Mouse (Mus musculus) brown adipose tissue, adult 24 weeks (tissue): ENCODE measurements around the gene Manba. TPM values are rescaled to one million over a fixed set of nuclear protein-coding genes. Genes with fewer than 3 reads are reported as not detected.
"Not testable (repeated sequence)": the region's sequence is repeated elsewhere in the genome, so short reads cannot be mapped to it uniquely, and the experiment has no call there.

Source experiments
- H3K27ac ChIP-seq: fragments of 200-500 bp; replicated peaks from 2 replicates; pipeline ENCODE4 v1.5.1; 2012; ENCODE audit warnings: low read depth, mild to moderate bottlenecking, low read length
- H3K4me1 ChIP-seq: fragments of 200-500 bp; 2 replicates; pipeline ENCODE4 v1.6.1; 2012; ENCODE audit warnings: low read length, mixed read lengths; ENCODE audit not compliant: control insufficient read depth, insufficient read depth, insufficient read length
- H3K4me3 ChIP-seq: fragments of 200-500 bp; 2 replicates; pipeline ENCODE4 v1.5.1; 2012; ENCODE audit warnings: low read depth, mild to moderate bottlenecking, low read length, moderate library complexity; ENCODE audit not compliant: insufficient read depth
- polyA plus RNA-seq: library from polyadenylated mRNA; stranded (reverse); fragments of >200 nt; gene quantifications from 2 replicates; pipeline ENCODE4 v1.2.4, GENCODE M21; 2012; ENCODE audit not compliant: missing spikeins, insufficient read depth, insufficient read length

Gene Manba
- polyA plus RNA-seq, 1 experiment, result 8.8 TPM

GRCm38 (mm10) chr3:135505916-135506482, 20.6 kb downstream of the Manba start:
- no peak overlapping the region for H3K27ac ChIP-seq
- no peaks in the 10 kb centered on the region for H3K4me1 ChIP-seq
- H3K4me3 ChIP-seq, result no peak overlapping the region

DNA sequence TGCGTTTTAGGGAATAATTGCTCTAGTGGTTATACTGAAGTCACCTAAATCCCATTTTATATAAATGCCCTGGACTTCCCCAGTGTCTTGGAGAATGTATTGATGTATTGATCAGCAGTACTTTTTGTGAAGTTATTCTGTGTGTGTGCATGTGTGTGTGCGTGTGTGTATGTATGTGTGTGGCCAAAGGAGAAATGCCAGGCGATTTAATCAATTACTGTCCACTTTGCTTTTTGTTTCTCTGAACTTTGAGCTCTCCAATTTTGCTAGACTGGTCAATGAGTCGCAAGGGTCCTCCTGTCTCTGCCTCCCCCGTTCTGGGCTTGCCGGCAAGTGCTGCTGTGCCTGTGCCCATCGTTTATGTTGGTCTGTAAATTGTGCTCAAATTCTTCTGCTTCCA, 22.1 kb downstream of the Manba start:
- Histone ChIP-seq H3K4me1 (no peaks in the 10 kb centered on the region), H3K27ac (no peak overlapping the region), H3K4me3 (no peak overlapping the region)

GRCm38 (mm10) chr3:135508191-135508590, 22.8 kb downstream of the Manba start:
- no peaks in the 10 kb centered on the region for H3K4me1 ChIP-seq
- H3K4me3 ChIP-seq, result no peak overlapping the region
- H3K27ac ChIP-seq, result no peak overlapping the region

- Histone ChIP-seq H3K4me3 (no peak overlapping the region), H3K27ac (no peak overlapping the region), H3K4me1 (peaks cover 4% of the 10 kb centered on the region)
Observed at GRCm38 (mm10) chr3:135510372-135510771, 25.0 kb downstream of the Manba start.

- Histone ChIP-seq H3K27ac (no peak overlapping the region), H3K4me1 (peaks cover 4% of the 10 kb centered on the region), H3K4me3 (no peak overlapping the region)
Observed at GRCm38 (mm10) chr3:135511683-135512082, 26.3 kb downstream of the Manba start.

- Histone ChIP-seq H3K4me3 (no peak overlapping the region), H3K4me1 (peaks cover 4% of the 10 kb centered on the region), H3K27ac (0 out of 2 replicates have a peak overlapping the region, but pooled peaks have one; percentile 13)
Observed at GRCm38 (mm10) chr3:135513270-135513669, 27.9 kb downstream of the Manba start.

GRCm38 (mm10) chr3:135513800-135514425, 28.5 kb downstream of the Manba start:
- H3K27ac ChIP-seq, result peak overlapping the region; percentile 53
- H3K4me3 ChIP-seq, result no peak overlapping the region
- H3K4me1 ChIP-seq, result peaks cover 4% of the 10 kb centered on the region

DNA sequence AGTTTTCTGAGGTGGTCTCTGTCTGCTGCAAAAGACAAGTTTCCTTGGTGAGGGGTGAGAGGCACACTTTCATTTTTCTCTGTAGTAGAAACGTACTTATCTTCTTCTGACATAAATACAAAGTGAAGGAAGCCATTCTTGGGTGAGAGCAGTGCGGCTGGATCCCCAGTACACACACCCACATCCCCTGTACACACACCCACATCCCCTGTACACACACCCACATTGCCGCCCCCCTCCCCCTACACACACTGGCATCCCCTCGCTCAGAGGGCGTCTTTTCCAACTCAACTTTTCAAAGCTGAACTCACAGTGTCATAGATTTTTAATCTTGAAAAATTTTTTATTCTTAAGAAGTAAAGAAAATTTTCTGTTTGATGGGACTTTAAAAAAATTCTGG, 29.8 kb downstream of the Manba start:
- H3K27ac ChIP-seq, result no peak overlapping the region
- peaks cover 4% of the 10 kb centered on the region for H3K4me1 ChIP-seq
- no peak overlapping the region for H3K4me3 ChIP-seq

GRCm38 (mm10) chr3:135516891-135517290, 31.5 kb downstream of the Manba start:
- H3K27ac ChIP-seq, result no peak overlapping the region; the same call in 1 of the 2 replicates
- peaks cover 13% of the 10 kb centered on the region for H3K4me1 ChIP-seq
- no peak overlapping the region for H3K4me3 ChIP-seq

DNA sequence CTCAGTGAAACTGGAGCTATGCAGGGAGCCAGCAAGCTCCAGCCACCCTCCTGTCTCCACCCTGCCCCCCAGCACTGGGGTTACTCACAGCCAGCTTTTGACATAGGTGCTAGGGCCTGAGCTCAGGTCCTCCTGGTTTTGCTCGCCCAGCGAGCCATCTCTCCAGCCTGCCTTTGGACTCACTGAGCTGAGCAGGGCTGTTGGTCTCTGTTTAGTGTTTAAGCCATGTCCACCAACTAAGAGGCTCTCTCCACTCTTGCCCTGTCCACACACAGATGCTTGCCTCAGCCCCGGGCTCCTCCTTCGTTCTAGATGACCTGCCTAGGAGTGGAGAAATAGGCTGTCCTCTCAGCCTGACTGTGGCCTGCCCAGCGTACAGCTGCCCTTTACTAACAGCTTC, 33.5 kb downstream of the Manba start:
- Histone ChIP-seq H3K4me1 (peaks cover 18% of the 10 kb centered on the region; the same call in 1 of the 2 replicates), H3K4me3 (no peak overlapping the region), H3K27ac (no peak overlapping the region)

GRCm38 (mm10) chr3:135519584-135519983, 34.2 kb downstream of the Manba start:
- no peak overlapping the region for H3K4me3 ChIP-seq
- H3K27ac ChIP-seq, result no peak overlapping the region
- peaks cover 14% of the 10 kb centered on the region; the same call in 1 of the 2 replicates for H3K4me1 ChIP-seq

DNA sequence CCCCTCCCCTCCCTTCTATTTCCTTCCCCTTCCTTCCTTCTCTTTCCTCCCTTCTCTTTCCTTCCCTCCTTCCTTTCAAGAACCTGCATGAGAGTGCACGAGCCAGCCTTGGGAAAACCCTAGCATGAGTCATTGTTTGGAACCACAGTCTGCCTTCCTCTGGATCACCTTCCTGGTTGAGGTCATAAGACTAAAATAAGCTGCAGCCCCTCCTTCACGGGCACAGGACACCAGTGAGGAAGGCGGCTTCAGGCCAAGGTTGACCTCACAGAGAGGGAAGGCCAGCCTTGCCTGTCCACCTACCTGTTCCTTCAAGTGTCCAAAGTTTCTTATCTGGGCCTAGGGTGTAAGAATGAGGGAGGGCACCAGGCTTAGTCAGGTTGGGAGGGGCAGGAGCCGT, 36.6 kb downstream of the Manba start:
- Histone ChIP-seq H3K4me3 (peak overlapping the region; percentile 15), H3K4me1 (peaks cover 14% of the 10 kb centered on the region; the same call in 1 of the 2 replicates), H3K27ac (peak overlapping the region; percentile 94)

GRCm38 (mm10) chr3:135522618-135523355, 37.4 kb downstream of the Manba start:
- peak overlapping the region; percentile 94 for H3K27ac ChIP-seq
- peaks cover 14% of the 10 kb centered on the region; the same call in 1 of the 2 replicates for H3K4me1 ChIP-seq
- H3K4me3 ChIP-seq, result peak overlapping the region; percentile 15

DNA sequence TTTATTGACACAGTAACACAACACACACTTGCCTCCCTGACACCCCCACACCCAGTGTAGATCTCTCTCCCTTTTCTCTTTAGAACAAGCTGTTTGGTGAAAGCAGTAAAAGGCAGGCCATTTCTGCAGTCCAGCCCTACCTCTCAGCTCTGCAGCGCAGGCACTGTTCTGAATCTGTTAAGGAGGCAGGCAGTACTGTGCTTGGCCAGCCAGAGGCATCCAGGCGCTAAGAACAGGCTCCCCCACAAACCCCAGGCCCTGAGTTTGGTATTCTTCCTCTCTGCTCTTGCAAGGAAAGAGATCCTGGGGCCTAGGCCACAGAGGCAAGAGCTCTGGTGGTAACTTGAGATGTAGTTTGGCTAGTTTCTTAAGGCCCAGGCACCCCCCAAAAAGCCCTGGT, 39.5 kb downstream of the Manba start:
- H3K4me1 ChIP-seq, result peaks cover 14% of the 10 kb centered on the region; the same call in 1 of the 2 replicates
- not testable (repeated sequence) for H3K4me3 ChIP-seq, H3K27ac ChIP-seq

GRCm38 (mm10) chr3:135529670-135530069, 44.3 kb downstream of the Manba start:
- H3K4me3 ChIP-seq, result no peak overlapping the region
- no peaks in the 10 kb centered on the region for H3K4me1 ChIP-seq
- no peak overlapping the region for H3K27ac ChIP-seq
